Mouse (Mus musculus) C2C12 (cell line): ENCODE measurements around the gene 1700061G19Rik. TPM values are rescaled to one million over a fixed set of nuclear protein-coding genes. Genes with fewer than 3 reads are reported as not detected.

Experiments used
- H3K27me3 ChIP-seq: one replicate; pipeline ENCODE4 v1.6.1; 2011; ENCODE audit not compliant: control insufficient read depth, insufficient read depth, insufficient read length
- H3K36me3 ChIP-seq: one replicate; pipeline ENCODE4 v1.6.1; 2011; ENCODE audit not compliant: control insufficient read depth, insufficient read depth
- H3K4me3 ChIP-seq: one replicate; pipeline ENCODE4 v1.5.1; 2011; ENCODE audit warnings: mild to moderate bottlenecking, control low read depth; ENCODE audit not compliant: poor library complexity, insufficient read depth, severe bottlenecking
- H3K79me2 ChIP-seq: one replicate; pipeline ENCODE4 v1.6.1; 2011; ENCODE audit not compliant: control insufficient read depth, insufficient read depth
- H3K79me3 ChIP-seq: one replicate; pipeline ENCODE4 v1.6.1; 2011; ENCODE audit warnings: low read depth, control low read depth
- H3ac ChIP-seq: one replicate; pipeline ENCODE3; 2011; ENCODE audit warnings: low read depth; ENCODE audit not compliant: control insufficient read depth, insufficient read length
- CEBPB ChIP-seq: IDR thresholded peaks from one replicate; pipeline ENCODE4 v1.6.1; 2011; ENCODE audit warnings: low read depth, mild to moderate bottlenecking, control low read depth, moderate library complexity
- CTCF ChIP-seq: IDR thresholded peaks from one replicate; pipeline ENCODE4 v1.5.1; 2011; ENCODE audit not compliant: control insufficient read depth, insufficient read depth, insufficient read length
- FOSL1 ChIP-seq: IDR thresholded peaks from one replicate; pipeline ENCODE4 v1.8.0; 2011; ENCODE audit warnings: mild to moderate bottlenecking, low read length; ENCODE audit not compliant: poor library complexity, insufficient read depth, severe bottlenecking
- MAX ChIP-seq: IDR thresholded peaks from one replicate; pipeline ENCODE4 v1.6.1; 2011; ENCODE audit warnings: mild to moderate bottlenecking, control low read depth
- MYOD1 ChIP-seq: IDR thresholded peaks from one replicate; pipeline ENCODE4 v1.6.1; 2011; ENCODE audit warnings: low read depth; ENCODE audit not compliant: control insufficient read depth, insufficient read length
- MYOG ChIP-seq: IDR thresholded peaks from one replicate; pipeline ENCODE4 v1.6.1; 2011; ENCODE audit not compliant: control insufficient read depth, insufficient read length; ENCODE audit errors: extremely low read depth
- USF1 ChIP-seq: IDR thresholded peaks from one replicate; pipeline ENCODE4 v1.6.1; 2011; ENCODE audit warnings: low read depth, mild to moderate bottlenecking, control low read depth, moderate library complexity
- polyA plus RNA-seq: library from polyadenylated mRNA; unstranded; fragments of >200 nt; fragmentation: generic; extraction: Trizol; gene quantifications from one replicate; pipeline ENCODE4 v1.2.1, GENCODE M21; 2012; ENCODE audit warnings: missing spikeins

1700061G19Rik gene
- polyA plus RNA-seq, 1 experiment = 0.02 TPM

- no peaks in the 10 kb centered on the region for H3K79me3 ChIP-seq
- peaks cover 2% of the 10 kb centered on the region for H3K27me3 ChIP-seq
- TF ChIP-seq CEBPB (no peak), MYOD1 (no peak), FOSL1 (no peak), MYOG (no peak), MAX (no peak), USF1 (no peak), CTCF (no peak)
- H3K36me3 ChIP-seq = no peaks in the 10 kb centered on the region
- H3ac ChIP-seq = no peak overlapping the region
- H3K79me2 ChIP-seq = no peaks in the 10 kb centered on the region
- no peak overlapping the region for H3K4me3 ChIP-seq
These were observed 16.4 kb upstream of the 1700061G19Rik start for GRCm38 (mm10) chr17:56858922-56859321.

GRCm38 (mm10) chr17:56861197-56861596 is 14.1 kb upstream of the 1700061G19Rik start:
- peaks cover 12% of the 10 kb centered on the region for H3K27me3 ChIP-seq
- TF ChIP-seq CEBPB (no peak), MYOD1 (no peak), USF1 (no peak), FOSL1 (no peak), MAX (no peak), MYOG (no peak), CTCF (no peak)
- no peaks in the 10 kb centered on the region for H3K36me3 ChIP-seq
- H3K79me2 ChIP-seq = no peaks in the 10 kb centered on the region
- no peak overlapping the region for H3K4me3 ChIP-seq
- H3K79me3 ChIP-seq = no peaks in the 10 kb centered on the region
- no peak overlapping the region for H3ac ChIP-seq

GRCm38 (mm10) chr17:56866071-56866470 is 9.2 kb upstream of the 1700061G19Rik start:
- no peak for TF ChIP-seq CTCF
- H3K27me3 ChIP-seq = peaks cover 12% of the 10 kb centered on the region

GRCm38 (mm10) chr17:56869481-56869977 is 5.7 kb upstream of the 1700061G19Rik start:
- no peak overlapping the region for H3K4me3 ChIP-seq
- peaks cover 4% of the 10 kb centered on the region for H3K27me3 ChIP-seq
- H3K79me3 ChIP-seq = no peaks in the 10 kb centered on the region
- no peak for TF ChIP-seq MYOD1
- TF ChIP-seq CTCF = no peak
- TF ChIP-seq USF1 = no peak
- TF ChIP-seq MAX = no peak
- no peak for TF ChIP-seq FOSL1
- no peak for TF ChIP-seq MYOG
- TF ChIP-seq CEBPB = no peak
- H3K79me2 ChIP-seq = no peaks in the 10 kb centered on the region
- no peaks in the 10 kb centered on the region for H3K36me3 ChIP-seq
- no peak overlapping the region for H3ac ChIP-seq

More at GRCm38 (mm10) chr17:56866071-56866470, 9.2 kb upstream of the 1700061G19Rik start:
- Histone ChIP-seq H3ac (no peak overlapping the region), H3K79me3 (no peaks in the 10 kb centered on the region), H3K4me3 (no peak overlapping the region), H3K79me2 (no peaks in the 10 kb centered on the region), H3K36me3 (no peaks in the 10 kb centered on the region)

GRCm38 (mm10) chr17:56870287-56870953 is 4.9 kb upstream of the 1700061G19Rik start:
- no peaks in the 10 kb centered on the region for H3K79me3 ChIP-seq
- no peak for TF ChIP-seq MYOG
- TF ChIP-seq USF1 = no peak
- no peak for TF ChIP-seq CEBPB
- TF ChIP-seq FOSL1 = no peak
- no peak for TF ChIP-seq MYOD1
- no peak for TF ChIP-seq CTCF
- no peak for TF ChIP-seq MAX
- H3K79me2 ChIP-seq = no peaks in the 10 kb centered on the region
- peaks cover 4% of the 10 kb centered on the region for H3K27me3 ChIP-seq
- no peak overlapping the region for H3K4me3 ChIP-seq
- H3ac ChIP-seq = no peak overlapping the region
- H3K36me3 ChIP-seq = no peaks in the 10 kb centered on the region

- TF ChIP-seq MYOG = no peak
- peak; percentile 70 for TF ChIP-seq MYOD1
- no peak for TF ChIP-seq MAX
- TF ChIP-seq FOSL1 = no peak
- no peak for TF ChIP-seq CEBPB
- no peak for TF ChIP-seq USF1
- Histone ChIP-seq H3K79me3 (no peaks in the 10 kb centered on the region), H3ac (no peak overlapping the region), H3K36me3 (no peaks in the 10 kb centered on the region), H3K27me3 (peaks cover 4% of the 10 kb centered on the region), H3K79me2 (no peaks in the 10 kb centered on the region), H3K4me3 (no peak overlapping the region)
These were observed 3.5 kb upstream of the 1700061G19Rik start for GRCm38 (mm10) chr17:56871767-56872166.
